Mouse (Mus musculus) lung, postnatal 14 days (tissue): ENCODE data around the gene Il9r.
"Not testable (repeated sequence)": the region's sequence is repeated elsewhere in the genome, so short reads cannot be mapped to it uniquely, and the experiment has no call there.

Experiments used
- DNase-seq: peaks from one replicate; pipeline ENCODE4 v3.0.0; 2021

Gene Il9r

DNA sequence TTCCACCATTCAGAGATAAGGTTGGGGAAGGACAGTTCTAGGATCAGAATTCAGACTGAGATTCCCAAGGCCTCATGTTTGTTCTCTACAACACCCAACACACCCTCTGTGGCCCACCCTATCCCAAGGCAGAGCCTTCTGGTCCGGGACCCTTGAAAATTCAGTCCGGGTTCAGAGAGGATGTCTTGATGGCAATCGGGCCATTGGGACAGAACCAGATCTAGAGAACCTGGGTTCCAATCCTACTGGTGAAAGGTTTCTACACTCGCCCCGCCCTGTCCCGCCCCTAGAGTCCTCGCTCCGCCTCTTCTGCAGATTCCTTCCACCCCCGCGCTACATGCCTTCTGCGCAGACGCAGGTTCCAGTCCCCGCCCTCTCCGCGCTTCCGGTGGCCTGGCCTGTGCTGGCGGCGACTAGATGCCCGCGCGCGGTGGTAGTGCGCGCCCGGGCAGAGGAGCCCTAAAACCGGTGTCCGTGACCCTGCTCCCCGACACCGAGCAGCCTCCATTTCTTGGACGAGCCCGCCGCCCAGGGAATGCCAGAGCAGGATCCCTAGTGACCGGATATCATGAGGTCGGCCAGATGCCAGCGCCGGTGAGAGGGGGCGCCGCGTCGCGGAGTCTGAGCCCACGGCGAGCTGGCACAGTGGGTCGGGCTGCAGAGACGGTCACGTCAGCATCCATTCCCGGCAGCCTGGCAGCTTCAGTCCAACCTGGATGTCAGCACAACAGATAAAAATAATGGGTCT is 26.2 kb upstream of the Il9r start, which contains the start of gene Mpg:
TSS of gene Mpg (plus strand) at position 382 of the 748 bp plus-strand sequence.
- DNase-seq: peak; percentile 92

- peak; percentile 44 for DNase-seq
Observed at GRCm38 (mm10) chr11:32225222-32226104, 25.4 kb upstream of the Il9r start.

DNA sequence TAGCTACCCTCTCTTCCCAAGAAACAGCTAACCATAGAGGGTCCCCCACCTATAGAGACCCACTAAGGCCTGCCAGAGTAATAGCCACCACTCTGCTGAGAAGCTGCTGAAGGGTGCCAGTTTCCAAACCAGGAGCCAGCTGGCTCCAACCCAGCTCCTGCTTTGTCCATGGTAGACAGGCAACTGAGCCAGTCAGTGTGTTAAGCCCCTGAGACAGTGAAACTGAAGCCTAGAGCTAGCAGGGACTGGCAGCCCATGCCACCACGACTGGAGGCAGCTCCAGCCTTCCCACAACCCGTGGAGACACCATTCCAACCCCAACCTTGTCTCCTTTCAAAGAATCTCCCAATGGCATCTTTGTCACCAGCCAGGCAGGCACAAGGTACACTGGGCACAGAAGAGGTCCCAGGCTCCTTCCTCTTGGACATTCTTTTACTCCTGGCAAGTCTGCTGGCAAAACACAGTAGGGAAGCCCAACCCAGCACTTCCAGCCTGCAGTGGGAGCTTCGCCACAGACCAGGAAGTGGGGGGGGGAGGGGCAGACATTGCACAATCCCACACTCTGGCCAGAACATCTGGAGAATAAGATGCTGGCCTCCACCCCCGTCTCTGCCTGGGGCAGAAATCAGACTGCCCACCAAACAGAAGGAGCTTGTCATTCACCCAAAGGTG is 24.5 kb upstream of the Il9r start:
- DNase-seq: peak; percentile 92

- DNase-seq: no peak
Observed at GRCm38 (mm10) chr11:32223297-32223967, 23.4 kb upstream of the Il9r start.

- peak; percentile 33 for DNase-seq
Observed at GRCm38 (mm10) chr11:32222570-32223194, 22.6 kb upstream of the Il9r start.

GRCm38 (mm10) chr11:32221951-32222409 is 21.9 kb upstream of the Il9r start, which contains the start of gene Rhbdf1:
Gene Rhbdf1 (minus strand): TSS chr11:32222300.
- DNase-seq: peak; percentile 75

- peak; percentile 70 for DNase-seq
Observed at GRCm38 (mm10) chr11:32221225-32221950, 21.3 kb upstream of the Il9r start.

DNA sequence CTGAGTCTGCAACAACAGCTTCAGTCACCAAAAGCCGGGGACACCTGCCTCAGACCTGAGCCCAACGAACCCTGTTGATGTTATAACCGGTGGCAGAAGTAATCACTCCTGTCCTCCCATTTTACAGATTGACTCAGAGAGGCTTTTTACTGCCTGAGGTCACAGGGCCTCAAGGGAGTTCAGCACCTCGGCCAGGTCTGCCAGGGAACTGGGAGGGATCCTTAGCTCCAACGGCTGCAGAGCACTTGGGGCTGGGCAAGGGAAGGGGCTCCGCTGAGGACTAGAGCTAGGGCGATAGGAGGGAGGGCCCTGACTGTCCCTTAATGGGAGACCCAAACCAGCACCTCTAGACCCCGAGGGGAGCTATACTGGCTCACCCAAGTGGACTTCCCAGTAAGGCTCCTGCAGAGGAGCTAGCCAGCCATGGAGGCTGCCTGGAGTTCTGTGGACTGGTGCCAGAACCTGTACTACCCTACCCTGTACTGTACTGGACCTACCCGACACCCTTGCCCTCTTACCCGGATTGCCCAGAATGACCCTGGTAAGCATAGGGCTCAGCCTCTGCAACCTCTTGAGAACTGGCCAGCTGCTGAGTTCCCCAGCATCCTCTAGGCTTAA is 20.6 kb upstream of the Il9r start:
- no peak for DNase-seq

DNA sequence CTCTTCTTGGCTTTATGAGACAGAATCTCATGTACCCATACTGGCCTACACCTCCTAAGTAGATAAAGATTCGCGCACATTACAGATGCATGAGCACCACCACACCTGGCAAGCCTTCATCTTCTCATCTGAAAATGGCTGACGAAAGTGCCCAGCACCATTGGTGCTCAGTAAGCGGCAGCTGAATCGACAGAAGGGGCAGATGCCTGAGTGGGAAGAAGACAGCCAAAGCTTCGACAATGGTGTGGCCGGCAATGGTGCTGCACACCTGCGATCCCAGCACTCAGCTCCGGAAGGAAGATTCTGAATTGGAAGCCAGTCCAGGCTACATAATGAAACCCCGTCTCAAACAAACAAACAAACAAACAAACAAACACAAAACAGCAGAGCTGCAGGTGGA is 19.2 kb upstream of the Il9r start:
- no peak for DNase-seq

DNA sequence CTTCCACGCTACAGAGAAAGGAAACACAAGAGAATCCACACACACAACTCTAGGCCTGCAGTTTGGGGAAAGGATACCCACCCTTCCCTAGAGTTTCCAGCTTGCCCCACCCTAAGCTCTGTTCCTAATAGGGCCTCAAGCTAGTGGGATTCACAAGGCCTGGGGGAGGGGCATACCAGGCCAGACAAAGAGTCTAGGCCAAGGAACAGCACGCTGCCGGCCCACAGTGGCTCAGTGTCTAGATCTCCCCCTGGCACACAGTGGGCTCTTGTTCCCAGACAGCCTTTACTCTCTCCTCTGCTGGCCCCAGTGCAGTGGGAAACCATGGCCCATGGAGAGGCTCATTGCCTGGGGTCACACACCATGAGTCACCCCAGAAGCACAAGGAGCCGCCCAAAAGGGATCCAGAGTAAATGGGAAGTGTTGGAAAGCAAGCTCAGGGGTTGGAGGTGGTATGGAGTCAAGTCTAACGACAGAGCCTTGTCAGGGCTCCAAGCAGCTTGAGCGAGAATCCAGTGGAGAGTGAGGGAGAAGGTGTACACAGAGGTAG is 18.5 kb upstream of the Il9r start:
- DNase-seq: no peak

- DNase-seq: peak; percentile 86
Observed at GRCm38 (mm10) chr11:32216851-32217250, 16.8 kb upstream of the Il9r start.

DNA sequence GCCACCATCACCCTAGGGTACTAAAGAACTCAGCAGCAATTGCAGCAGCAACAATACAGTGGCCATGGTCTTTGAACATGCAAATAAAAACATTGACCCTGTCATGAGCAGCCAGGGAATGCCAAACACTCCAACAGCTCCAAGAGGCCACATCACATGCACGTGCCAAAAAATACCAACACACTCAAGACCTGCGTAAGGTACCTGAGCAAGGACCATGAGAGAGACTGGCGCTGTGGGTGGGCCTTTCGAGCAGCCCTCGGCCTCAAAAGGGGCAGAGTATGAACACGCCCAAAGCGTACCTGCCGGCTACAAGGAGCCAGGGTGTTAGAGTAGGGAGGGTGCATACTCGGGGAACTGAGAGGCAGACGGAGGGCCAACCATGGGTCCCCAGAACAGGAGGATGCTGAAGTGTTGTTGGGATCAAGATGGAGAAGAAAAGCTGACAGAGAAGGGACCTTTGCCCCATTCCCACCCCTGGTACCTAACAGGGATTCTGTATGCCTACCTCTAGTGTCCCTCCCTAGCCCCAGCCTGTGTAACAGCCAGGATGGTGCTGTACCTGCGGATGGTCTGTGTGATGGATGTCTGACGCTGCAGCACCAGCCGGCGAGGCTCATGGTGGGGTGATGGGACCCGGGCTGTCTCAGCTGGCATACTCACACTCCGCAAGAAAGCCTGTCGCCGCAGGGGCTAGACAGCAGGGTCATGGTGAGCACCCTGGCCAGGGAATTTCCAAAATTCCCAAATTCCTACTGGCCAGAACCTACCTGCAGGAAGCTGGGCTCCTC is 15.5 kb upstream of the Il9r start:
- no peak for DNase-seq

DNA sequence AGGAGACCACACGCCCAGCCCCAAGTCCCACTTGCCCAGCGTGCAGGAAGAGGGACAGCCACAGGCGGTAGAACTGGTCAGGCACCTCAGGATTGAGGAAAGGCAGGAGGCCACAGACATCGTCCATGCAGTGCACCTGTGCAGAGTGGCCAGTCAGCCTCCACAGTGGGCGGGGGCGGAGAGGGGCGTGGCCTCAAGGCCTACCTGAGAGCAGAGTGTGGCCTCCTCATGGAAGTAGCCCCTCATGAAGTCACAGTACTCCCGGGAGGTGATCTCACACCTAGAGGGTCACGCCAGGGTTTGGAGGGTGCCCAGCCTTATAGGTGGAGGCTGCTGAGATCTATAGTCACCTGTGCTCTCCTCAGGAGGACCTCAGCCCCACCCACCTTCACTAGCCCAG is 10.5 kb upstream of the Il9r start:
- DNase-seq: no peak

GRCm38 (mm10) chr11:32205058-32205873 is 5.2 kb upstream of the Il9r start, which contains the start of gene Snrnp25:
Gene Snrnp25 (plus strand): TSS chr11:32205415.
- DNase-seq: peak; percentile 96

- no peak for DNase-seq
Observed at GRCm38 (mm10) chr11:32201922-32202685, 2.0 kb upstream of the Il9r start.

GRCm38 (mm10) chr11:32200992-32201391 is 913 bp upstream of the Il9r start:
- DNase-seq: not testable (repeated sequence)

DNA sequence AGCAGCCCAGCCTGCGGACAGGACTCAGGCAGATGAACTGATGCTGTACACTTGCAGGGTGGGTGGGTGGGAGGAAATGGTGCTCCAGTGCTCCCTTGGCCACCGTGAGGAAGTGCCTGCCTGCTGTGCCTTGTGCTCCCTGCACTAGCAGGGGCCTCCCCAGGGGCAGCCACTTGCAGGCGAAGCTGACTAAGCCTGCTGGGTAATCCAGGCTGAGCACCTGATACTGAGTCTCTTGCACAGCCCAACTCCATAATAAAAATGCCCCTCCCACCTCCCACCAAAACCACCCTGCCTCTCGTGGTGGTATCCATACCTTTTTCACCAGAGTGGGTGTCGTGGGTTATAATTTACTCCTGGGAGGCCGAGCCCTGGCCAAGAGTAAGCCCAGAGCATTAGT is 849 bp downstream of the Il9r start:
- DNase-seq: no peak
